Mouse (Mus musculus) gastrocnemius, postnatal 4 days (tissue): Measurements from ENCODE around the gene Nfe2. TPM values are rescaled to one million over a fixed set of nuclear protein-coding genes. Genes with fewer than 3 reads are reported as not detected.
"Not testable (repeated sequence)": the region's sequence is repeated elsewhere in the genome, so short reads cannot be mapped to it uniquely, and the experiment has no call there.

ENCODE experiments used
- DNase-seq, 2 experiments: peaks; one replicate each; pipeline ENCODE4 v3.0.0; 2021 to 2022; ENCODE audit warnings: low spot score in 2 of 2, mixed read lengths in 2 of 2
- total RNA-seq, 2 experiments: library from RNA; stranded (reverse); gene quantifications; 2 replicates each; pipeline ENCODE4 v1.2.3; 2021

Gene Nfe2
- total RNA-seq, 2 experiments from 2014 or later, result 0.61 to 1.5 TPM

DNA sequence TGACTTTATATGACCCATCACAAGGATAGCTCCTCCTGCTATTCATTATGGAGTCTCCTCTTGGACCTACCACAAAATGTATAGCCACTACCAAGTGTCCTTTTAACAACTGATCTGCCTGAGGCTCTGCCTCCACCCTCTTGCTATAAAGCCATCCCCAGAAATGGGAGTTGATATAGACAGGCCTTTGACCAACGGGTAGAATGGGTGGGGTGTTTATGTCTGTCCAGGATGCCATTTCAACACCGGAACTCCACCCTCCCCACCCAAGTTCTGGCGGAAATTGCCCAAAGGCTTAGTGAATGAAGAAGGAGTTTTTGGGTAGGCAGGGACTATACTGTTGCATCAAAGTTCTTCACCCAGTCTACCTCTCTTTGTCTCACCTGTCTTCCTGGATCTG, 5.5 kb downstream of the Nfe2 start:
- DNase-seq, result no peak

DNA sequence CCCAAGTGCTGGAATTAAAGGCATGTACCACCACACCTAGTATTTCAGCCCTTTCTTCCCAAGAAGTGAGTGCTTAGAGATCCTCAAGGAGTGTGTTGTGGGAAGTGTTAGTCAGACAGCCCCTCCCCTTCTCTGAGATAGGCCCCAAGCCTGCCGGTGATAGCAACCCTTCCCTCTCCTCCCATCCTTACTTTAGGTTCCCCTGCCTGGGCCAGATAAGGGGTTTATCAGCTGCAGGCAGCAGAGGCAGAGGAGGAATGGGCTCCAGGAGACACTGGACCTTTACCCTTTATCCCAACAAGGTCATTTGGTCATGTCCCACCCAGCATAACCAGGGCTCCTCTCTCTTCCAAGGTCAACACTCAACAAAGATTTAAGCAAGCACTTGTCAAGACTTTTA, 6.6 kb downstream of the Nfe2 start:
- no peak for DNase-seq

DNA sequence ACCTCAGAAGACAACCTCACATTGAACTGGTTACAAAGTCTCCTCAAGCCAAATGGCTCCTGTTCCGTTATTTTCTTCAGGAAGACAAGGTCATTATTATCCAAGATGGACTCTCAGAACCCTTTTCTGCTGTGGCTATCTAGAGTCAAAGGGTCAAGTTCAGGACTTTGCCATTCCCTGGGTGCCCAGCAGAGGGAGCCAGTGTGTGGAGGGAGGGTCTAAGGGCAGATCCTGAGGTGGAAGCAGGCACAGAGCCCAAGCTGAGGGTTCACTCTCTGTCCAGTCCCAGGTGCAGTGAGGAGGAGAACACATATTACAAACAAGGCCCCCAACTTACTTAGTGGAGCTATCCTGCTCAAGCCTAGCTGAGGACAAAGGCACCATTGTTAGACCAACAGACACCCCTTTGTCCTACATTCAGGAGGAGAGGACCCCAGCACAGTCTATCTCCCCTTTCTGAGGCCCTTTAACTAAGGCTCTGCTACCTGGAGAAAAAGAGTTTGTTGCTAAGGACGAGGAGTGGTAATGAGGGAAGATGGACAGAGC, 7.9 kb downstream of the Nfe2 start:
- DNase-seq, result peak; percentile 35 to 66

DNA sequence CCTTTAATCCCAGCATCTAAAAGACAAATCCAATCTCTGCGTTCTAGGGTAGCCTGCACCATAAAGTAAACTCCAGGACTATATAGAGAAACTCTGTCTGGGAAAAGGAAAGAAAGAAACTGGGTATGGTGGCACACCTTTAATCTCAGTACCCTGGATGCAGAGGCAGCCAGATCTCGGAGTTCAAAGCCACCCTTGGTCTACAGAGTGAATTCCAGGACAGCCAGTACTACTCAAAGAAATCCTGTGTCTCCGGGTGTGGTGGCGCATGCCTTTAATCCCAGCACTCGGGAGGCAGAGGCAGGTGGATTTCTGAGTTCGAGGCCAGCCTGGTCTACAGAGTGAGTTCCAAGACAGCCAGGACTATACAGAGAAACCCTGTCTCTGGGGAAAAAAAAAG, 8.7 kb downstream of the Nfe2 start:
- not testable (repeated sequence) for DNase-seq

DNA sequence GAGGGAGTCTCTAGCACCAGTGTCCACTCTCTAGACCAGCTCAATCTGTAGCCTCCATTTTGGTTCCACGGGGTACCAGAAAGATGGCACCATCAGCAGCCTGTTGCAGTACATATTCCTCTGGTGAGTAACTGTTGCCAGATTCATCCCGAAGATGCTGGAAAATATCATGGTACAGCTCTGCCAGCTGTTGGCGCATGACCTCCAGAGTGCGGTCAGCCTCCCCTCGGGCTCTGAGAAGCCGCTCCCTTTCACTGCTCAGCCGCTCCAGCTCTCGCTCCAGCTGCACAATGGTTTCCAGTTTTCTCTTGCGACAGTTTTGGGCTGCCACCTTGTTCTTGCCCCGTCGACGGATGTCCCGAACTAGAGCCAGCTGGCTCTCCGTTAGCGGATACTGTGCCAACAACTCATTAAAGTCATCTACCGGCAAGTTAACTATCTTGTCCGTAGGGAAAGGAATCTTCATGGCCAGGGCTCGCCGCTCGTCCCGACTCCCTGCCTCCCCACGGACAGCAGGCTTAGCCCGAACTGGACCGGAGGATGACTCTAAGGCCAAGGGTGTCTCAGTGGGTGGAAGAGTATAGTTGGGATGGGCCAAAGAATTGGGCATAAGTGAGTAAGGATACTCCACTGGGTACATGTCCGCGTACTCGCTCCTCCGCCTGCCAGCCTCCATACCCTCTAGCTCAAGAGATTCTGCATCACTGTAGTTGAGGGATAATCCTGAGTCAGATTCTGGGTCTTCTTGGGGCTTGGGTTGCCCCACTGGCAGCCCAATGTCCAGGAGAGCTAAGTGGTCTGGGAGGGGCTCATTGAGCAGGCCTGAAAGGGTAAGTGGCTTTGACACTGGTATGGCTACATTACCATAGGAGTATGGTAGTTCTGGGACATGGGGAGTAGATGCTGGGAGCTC, 9.5 kb downstream of the Nfe2 start:
- DNase-seq, result peak in 1 of 2 experiments; percentile 33

DNA sequence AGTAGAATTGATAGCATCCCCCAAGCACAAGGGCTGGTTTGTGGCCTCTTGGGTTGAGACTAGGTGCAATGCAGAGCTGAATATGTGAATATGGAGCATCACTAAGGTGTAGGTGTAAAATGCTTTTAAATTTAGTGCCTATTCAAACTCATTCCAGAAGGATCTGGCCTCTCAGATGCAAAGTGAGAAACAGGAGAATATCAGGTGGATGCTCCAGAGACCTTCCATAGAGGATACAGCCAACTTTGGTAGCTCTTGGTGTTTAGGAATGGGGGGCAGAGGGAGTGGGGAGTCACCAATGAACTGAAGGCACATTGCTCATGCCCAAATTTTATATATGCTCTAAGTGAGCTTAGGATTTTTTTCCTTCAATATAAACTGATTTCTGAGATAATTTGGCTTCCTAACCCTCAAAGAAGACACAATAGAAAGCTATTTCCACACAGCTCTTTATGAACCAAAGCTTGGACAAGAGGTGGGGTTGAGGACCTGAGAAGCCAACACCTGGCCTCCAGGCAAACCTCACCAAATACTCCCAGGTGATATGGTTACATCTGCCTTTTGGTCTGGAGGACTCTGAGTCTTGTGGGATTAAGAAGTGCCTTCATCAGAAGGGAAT, 10.3 kb downstream of the Nfe2 start:
- DNase-seq, result no peak

DNA sequence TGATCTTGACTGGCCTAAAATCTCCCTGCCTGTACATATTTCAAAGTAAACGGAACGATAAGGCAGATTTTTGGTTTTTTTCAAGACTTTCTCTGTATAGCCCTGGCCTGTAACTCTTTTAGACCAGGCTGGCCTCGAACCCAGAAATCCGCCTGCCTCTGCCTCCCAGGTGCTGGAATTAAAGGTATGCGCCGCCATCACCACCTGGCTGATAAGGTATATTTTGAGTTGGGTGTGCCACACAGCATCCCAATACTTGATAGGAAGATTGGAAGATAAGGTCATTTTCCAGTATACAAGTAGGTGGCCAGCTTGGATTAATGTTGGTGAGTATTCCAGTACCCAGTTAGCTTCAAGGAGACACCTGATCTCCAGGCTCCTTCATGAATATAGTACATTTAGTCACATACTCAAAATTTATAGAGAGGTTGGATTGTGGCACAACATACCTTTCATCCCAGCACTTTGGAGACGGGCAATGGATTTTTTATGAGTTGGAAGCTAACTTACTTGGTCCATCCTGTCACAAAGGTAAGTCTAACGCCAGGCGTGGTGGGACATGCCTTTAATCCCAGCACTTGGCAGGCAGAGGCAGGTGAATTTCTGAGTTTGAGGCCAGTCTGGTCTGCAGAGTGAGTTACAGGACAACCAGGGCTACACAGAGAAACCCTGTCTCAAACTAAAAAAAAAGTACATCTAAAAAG, 11.0 kb downstream of the Nfe2 start:
- DNase-seq, result no peak

DNA sequence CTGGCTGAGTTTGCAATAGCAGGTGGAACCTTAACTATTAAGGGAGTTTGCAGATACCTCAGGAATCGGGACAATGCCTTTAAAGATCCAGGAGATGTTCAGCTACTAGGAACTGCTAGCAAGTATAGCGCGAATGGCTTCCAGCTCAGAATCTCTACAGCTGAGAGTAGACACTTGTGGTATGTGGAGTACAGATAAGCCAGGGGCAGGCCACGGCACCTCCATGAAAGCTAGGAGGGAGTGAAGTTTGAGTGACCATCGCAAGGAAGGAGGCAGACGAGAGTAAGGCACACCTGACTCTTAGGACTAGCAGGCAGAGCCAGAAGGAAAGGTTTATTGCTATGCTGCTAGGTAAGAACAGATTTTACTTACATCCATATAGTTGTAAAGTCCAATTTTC, 12.6 kb downstream of the Nfe2 start:
- DNase-seq, result no peak

DNA sequence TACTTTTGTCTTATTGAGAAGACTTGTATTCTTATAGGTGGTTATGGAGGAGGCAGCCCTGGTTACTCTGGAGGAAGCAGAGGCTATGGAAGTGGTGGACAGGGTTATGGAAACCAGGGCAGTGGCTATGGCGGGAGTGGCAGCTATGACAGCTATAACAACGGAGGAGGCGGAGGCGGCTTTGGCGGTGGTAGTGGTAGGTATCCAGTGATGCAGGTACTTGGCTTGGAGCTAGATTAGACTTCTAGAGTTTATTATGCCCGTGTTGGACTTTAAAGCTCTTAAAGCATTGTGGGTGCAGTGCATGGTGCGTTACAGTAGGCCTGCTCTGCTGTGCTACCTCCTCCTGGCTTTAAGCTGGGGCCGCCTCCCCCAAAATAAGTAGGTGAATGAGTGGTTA, 15.3 kb downstream of the Nfe2 start:
- no peak for DNase-seq

DNA sequence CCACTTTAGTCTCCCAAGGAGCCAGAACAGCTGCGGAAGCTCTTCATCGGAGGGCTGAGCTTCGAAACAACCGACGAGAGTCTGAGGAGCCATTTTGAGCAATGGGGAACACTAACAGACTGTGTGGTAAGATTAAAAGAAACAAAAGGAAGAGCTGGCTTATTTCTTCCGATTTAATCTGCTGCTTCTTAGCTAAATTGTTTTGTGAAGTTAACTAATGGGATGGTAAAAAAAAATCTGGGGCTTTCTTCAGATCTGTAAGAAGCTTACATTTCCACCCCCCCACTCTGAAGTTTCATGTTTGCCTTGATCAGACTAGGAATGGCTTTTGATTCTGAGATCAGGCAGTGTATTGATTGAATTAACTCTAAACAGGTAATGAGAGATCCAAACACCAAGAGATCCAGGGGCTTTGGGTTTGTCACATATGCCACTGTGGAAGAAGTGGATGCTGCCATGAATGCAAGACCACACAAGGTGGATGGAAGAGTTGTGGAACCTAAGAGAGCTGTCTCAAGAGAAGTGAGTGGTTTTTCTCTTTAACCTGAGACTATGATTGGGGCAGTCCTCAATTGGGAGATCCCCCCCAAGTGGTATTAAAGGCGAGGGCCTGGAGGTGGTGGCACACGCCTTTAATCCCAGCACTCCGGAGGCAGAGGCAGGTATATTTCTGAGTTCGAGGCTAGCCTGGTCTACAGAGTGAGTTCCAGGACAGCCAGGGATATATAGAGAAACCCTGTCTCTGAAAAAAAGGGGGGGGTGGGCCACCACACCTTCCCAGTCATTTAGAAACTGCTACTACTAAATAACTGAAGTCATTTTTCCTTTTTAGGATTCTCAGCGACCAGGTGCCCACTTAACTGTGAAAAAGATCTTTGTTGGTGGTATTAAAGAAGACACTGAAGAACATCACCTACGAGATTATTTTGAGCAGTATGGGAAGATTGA, 16.9 kb downstream of the Nfe2 start:
- DNase-seq, result not testable (repeated sequence)

DNA sequence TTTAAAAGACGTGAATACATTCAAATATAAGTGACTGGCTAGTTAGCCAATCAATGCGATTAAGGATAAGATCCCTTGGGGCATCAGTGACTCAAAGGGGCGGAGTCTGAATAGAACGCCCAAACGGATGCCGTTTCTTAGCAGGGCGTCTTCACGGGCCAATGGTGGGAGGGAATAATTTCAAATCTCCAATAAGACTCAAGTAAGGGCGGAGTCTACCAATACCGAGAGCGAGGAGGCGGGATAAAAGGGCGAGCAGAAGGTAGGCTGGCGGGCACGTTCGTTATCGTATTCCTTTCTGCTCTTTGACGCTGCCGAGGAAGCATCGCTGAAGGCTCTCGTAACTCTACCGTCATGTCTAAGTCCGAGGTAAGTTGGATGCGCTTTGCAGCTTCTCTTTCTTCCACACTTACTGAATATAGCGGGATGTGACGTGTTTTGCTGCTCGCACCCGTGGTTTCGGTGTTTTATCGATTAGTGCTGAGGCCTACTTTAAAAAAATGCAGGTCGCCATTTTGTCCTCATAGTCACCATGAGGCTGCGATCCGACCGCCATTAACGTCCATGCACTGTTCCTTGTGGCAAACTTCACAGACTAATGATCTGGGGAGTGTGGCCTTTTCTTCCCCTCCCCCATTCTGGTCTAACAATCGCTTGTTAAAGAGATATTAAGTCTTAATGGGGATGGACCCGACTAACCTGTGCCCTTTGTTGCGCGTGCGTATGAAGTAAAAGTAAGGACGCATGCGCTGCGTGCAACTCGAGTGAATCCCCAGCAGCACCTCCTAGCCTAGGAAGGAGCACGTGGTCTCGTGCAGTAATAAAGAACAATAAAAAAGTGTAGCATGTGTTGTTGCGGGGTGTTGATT, 17.8 kb downstream of the Nfe2 start, which contains the start of gene Hnrnpa1:
Hnrnpa1 (plus strand) TSS at position 273 of the 869 bp plus-strand sequence.
- DNase-seq, result peak; percentile 63 to 88

DNA sequence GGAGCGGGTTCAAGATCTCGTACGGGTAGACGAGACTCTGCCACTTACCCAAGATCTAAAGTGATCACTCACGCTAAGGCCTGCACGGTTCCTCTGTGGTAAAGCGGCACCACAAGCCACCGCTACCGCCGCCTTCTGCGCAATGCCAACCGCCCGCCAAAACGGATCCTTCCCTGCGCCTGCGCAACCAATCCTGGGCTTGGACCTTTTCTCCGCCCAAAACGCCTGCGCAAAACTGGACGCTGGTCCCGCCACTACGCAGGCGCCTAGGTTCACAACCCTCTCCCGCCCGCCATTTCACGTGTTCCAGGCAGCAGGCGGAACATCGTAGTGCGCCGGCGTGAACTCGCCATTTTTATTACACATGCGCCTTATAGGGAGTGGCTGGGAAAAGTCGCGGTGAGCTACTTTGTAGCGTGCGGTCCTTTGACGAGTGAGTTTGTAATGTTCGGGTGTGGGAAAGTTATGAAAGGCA, 18.5 kb downstream of the Nfe2 start, which contains the start of gene Cbx5:
Cbx5 (minus strand) TSS at position 132 of the 475 bp plus-strand sequence.
- DNase-seq, result peak; percentile 94 to 97

DNA sequence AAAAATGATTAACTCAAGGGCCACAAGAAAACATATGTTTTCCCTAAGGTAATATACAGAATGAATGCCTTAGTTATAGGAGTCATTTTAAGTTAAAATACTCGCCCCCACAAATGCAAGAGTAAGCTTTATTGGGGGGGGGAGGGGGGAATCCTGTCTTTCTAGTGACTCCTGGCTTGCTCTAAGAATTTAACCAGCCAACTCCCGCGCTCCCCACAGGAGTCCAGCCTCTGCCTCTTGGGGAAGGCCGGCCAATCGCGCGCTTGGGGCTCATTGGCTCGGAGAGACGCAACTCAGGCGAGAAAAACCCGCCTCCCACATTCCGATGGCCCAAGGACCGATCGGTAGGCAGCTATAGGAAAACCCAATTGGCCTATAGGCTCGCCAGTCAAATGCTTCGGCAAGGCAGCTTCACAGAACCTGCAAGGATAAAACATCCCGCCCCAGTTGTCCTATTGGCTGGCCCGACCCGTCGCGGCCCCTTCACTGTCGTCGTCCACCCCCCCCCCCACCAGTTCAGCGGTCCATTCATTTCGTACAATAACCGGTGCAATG, 19.0 kb downstream of the Nfe2 start:
- peak; percentile 79 to 95 for DNase-seq

DNA sequence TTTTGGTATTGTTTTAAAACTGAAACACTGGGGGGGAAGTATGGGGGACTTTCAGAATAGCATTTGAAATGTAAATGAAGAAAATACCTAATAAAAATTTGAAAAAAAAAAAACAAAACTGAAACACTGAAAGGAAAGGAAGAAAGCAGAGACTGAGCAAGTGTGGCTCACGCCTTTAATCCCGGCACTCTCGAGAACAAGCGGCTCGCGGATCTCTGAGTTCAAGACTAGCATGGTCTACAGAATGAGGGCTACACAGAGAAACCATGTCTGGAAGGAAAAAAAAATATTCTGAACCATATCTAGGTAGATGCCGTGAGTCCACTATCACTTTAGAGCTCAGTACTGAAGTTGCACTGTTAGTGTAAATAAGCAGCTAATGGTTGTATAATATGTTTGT, 20.9 kb downstream of the Nfe2 start:
- no peak for DNase-seq

DNA sequence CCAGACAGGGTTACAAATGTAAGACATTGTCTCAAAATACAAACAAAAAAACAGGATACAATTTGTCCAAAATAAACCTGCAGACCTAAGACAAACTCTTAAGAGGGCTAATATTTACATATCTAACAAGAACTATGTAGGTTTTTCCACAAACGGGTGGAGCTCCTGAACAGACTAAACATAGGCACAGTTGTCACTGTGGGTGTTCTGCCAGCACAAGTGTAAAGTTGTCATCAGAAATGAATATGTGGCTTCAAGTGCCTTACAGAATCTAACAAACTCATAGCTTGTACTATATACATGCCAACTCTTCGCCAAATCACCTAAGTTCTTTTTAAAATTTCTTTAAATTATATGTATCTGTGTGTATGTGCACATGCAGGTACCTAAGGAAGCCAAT, 25.1 kb downstream of the Nfe2 start:
- no peak for DNase-seq

DNA sequence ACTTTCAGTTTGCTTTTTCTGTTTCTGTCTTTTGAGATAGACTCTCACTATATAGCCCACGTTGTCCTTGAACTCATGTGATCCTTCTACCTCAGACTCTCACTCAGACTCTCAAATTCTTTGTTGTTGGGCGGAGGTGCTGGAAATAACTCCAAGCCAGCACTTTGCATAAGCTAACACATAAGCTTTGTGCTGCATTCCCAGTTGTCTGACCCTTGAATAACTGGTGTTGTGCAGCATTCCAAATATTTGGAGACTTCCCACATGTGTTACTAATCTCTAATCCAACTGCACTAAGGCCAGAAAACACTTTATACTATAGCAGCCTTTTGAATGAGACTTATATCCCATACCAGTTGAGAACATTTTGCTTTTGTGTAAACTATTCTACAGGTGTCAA, 29.3 kb downstream of the Nfe2 start:
- DNase-seq, result no peak

DNA sequence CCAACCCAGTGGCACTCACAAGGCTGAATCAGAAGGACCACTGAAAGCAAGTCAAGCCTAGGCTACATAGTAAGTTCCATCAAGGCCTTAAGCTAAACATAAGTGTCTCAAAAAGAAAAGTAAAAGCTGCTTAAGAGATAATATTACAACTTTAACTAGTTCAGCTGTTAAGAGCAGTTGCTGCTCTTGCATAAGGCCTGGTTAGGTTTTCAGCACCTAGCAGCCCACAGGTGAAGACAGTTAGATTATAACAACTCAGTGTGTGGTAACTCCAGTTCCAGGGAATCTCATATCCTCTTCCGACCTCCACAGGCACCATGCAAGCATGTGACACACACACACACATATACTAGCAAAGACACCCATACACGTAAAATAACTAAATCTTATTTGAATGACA, 30.6 kb downstream of the Nfe2 start:
- DNase-seq, result no peak

DNA sequence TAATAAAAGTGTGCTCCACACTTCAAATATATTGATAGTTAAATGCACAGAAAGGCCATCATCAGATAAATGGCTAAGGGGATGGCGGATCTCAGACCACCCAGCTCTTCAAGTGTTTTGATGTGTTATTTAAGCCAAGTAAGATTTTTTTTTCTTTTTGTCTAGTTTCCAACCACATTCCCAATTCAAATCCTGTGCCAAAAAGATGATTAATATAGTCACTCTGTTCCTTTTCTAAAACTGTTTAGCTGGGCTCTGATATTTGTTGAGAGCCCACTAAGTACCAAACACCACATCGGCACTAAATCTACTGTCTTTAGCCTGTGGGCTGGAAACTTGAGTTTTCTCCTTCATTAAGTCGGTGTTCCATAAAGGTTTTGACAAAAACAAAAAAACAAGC, 31.2 kb downstream of the Nfe2 start:
- DNase-seq, result no peak

DNA sequence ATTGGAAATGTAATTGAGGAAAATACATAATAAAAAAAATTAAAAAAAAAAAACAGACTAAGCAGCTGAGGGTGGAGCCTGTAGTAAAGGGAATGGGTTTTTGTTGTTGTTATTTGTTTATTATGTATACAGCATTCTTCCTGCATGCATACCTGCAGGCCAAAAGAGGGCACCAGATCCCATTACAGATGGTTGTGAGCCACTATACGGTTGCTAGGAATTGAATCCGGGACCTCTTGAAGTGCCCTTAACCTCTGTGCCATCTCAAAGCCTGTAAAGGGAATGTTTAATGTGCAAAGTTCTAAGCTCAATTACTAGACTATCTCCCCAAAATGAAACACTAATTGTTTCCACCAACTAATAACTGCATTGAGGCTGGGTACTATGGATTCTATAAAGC, 34.0 kb downstream of the Nfe2 start:
- no peak for DNase-seq
